Mouse (Mus musculus): ENCODE measurements around the gene Fam107b.

Gene Fam107b

GRCm38 (mm10) chr2:3570186-3570585 is at the start of gene Fam107b:
Fam107b (plus strand) TSS chr2:3570488.
- in situ Hi-C loops (cut with MboI; ENCODE audit: unreplicated experiment in 2 of 2): no loop called here

- in situ Hi-C loops (cut with MboI; ENCODE audit: unreplicated experiment in 2 of 2): loop anchor here in 1 of 2 experiments (25.0 kb wide), 1 partner anchor 185 kb away; the partner anchor contains the start of genes Acbd7 and Rpp38
Observed at GRCm38 (mm10) chr2:3522558-3522957, 47.7 kb upstream of the Fam107b start.

- in situ Hi-C loops (cut with MboI; ENCODE audit: unreplicated experiment in 2 of 2): loop anchor here (25.0 kb wide), 1 partner anchor 961 kb away; no protein-coding TSS in a partner anchor
Observed at GRCm38 (mm10) chr2:3526288-3526687, 44.0 kb upstream of the Fam107b start.

- in situ Hi-C loops (cut with MboI; ENCODE audit: unreplicated experiment in 2 of 2): loop anchor here (25.0 kb wide), 1 partner anchor 946 kb away; no protein-coding TSS in a partner anchor
Observed at GRCm38 (mm10) chr2:3541307-3542079, 28.8 kb upstream of the Fam107b start.

GRCm38 (mm10) chr2:3546055-3546454 is 24.2 kb upstream of the Fam107b start:
- in situ Hi-C loops (cut with MboI; ENCODE audit: unreplicated experiment in 2 of 2): loop anchor here (5.0 to 25.0 kb wide), 3 partner anchors 221 to 941 kb away; no protein-coding TSS in a partner anchor

- in situ Hi-C loops (cut with MboI; ENCODE audit: unreplicated experiment in 2 of 2): loop anchor here (5.0 to 25.0 kb wide), 3 partner anchors 221 to 941 kb away; no protein-coding TSS in a partner anchor
Observed at GRCm38 (mm10) chr2:3546588-3546987, 23.7 kb upstream of the Fam107b start.

GRCm38 (mm10) chr2:3570606-3571005 is 318 bp downstream of the Fam107b start:
- in situ Hi-C loops (cut with MboI; ENCODE audit: unreplicated experiment in 2 of 2): no loop called here

GRCm38 (mm10) chr2:3573883-3574282 is 3.6 kb downstream of the Fam107b start:
- in situ Hi-C loops (cut with MboI; ENCODE audit: unreplicated experiment in 2 of 2): no loop called here

GRCm38 (mm10) chr2:3575140-3575539 is 4.9 kb downstream of the Fam107b start:
- in situ Hi-C loops (cut with MboI; ENCODE audit: unreplicated experiment in 2 of 2): no loop called here

GRCm38 (mm10) chr2:3576346-3576745 is 6.1 kb downstream of the Fam107b start:
- in situ Hi-C loops (cut with MboI; ENCODE audit: unreplicated experiment in 2 of 2): no loop called here

- in situ Hi-C loops (cut with MboI; ENCODE audit: unreplicated experiment in 2 of 2): no loop called here
Observed at GRCm38 (mm10) chr2:3577216-3577615, 6.9 kb downstream of the Fam107b start.

GRCm38 (mm10) chr2:3578180-3578902 is 8.1 kb downstream of the Fam107b start:
- in situ Hi-C loops (cut with MboI; ENCODE audit: unreplicated experiment in 2 of 2): no loop called here

- in situ Hi-C loops (cut with MboI; ENCODE audit: unreplicated experiment in 2 of 2): no loop called here
Observed at GRCm38 (mm10) chr2:3579316-3579902, 9.1 kb downstream of the Fam107b start.

- in situ Hi-C loops (cut with MboI; ENCODE audit: unreplicated experiment in 2 of 2): no loop called here
Observed at GRCm38 (mm10) chr2:3582830-3583229, 12.5 kb downstream of the Fam107b start.

- in situ Hi-C loops (cut with MboI; ENCODE audit: unreplicated experiment in 2 of 2): no loop called here
Observed at GRCm38 (mm10) chr2:3585231-3585783, 15.0 kb downstream of the Fam107b start.

GRCm38 (mm10) chr2:3590086-3590915 is 20.0 kb downstream of the Fam107b start:
- in situ Hi-C loops (cut with MboI; ENCODE audit: unreplicated experiment in 2 of 2): loop anchor here in 1 of 2 experiments (5.0 kb wide), 1 partner anchor 38 kb away; no protein-coding TSS in a partner anchor

GRCm38 (mm10) chr2:3590916-3591197 is 20.6 kb downstream of the Fam107b start:
- in situ Hi-C loops (cut with MboI; ENCODE audit: unreplicated experiment in 2 of 2): loop anchor here in 1 of 2 experiments (5.0 kb wide), 1 partner anchor 39 kb away; no protein-coding TSS in a partner anchor

GRCm38 (mm10) chr2:3594663-3595318 is 24.5 kb downstream of the Fam107b start:
- in situ Hi-C loops (cut with MboI; ENCODE audit: unreplicated experiment in 2 of 2): loop anchor here in 1 of 2 experiments (5.0 kb wide), 1 partner anchor 42 kb away; no protein-coding TSS in a partner anchor

GRCm38 (mm10) chr2:3600421-3600820 is 30.1 kb downstream of the Fam107b start:
- in situ Hi-C loops (cut with MboI; ENCODE audit: unreplicated experiment in 2 of 2): no loop called here

All from v-Abl transformed pro-B cells (cell line).